Mouse (Mus musculus) ovary, postnatal 14 days (tissue): Measurements from ENCODE around the gene Dctpp1.
"Not testable (repeated sequence)": the region's sequence is repeated elsewhere in the genome, so short reads cannot be mapped to it uniquely, and the experiment has no call there.

ENCODE experiments used
- DNase-seq: peaks from one replicate; pipeline ENCODE4 v3.0.0; 2022; ENCODE audit warnings: low spot score

The Dctpp1 gene

GRCm38 (mm10) chr7:127270256-127270655, 9.7 kb upstream of the Dctpp1 start:
- DNase-seq = no peak

GRCm38 (mm10) chr7:127263526-127263925, 3.0 kb upstream of the Dctpp1 start:
- no peak for DNase-seq

GRCm38 (mm10) chr7:127262218-127262961, 1.9 kb upstream of the Dctpp1 start:
- DNase-seq = no peak

- no peak for DNase-seq
These were observed 1.2 kb downstream of the Dctpp1 start for GRCm38 (mm10) chr7:127259186-127259905.

- DNase-seq = no peak
These were observed 4.0 kb downstream of the Dctpp1 start for GRCm38 (mm10) chr7:127256518-127256917.

GRCm38 (mm10) chr7:127255965-127256364, 4.5 kb downstream of the Dctpp1 start:
- no peak for DNase-seq

- no peak for DNase-seq
These were observed 5.5 kb downstream of the Dctpp1 start for GRCm38 (mm10) chr7:127255008-127255407.

- DNase-seq = peak; percentile 85
These were observed 6.4 kb downstream of the Dctpp1 start for GRCm38 (mm10) chr7:127253821-127254769.

- DNase-seq = no peak
These were observed 7.2 kb downstream of the Dctpp1 start for GRCm38 (mm10) chr7:127253341-127253740.

- no peak for DNase-seq
These were observed 8.1 kb downstream of the Dctpp1 start for GRCm38 (mm10) chr7:127252414-127252813.

GRCm38 (mm10) chr7:127250511-127250910, 10.0 kb downstream of the Dctpp1 start:
- not testable (repeated sequence) for DNase-seq

GRCm38 (mm10) chr7:127244658-127245510, 15.6 kb downstream of the Dctpp1 start:
- DNase-seq = no peak

GRCm38 (mm10) chr7:127243870-127244657, 16.4 kb downstream of the Dctpp1 start, which contains the start of gene Zfp771:
Gene Zfp771, plus strand, starts transcription at chr7:127244274.
- peak; percentile 88 for DNase-seq

- DNase-seq = no peak
These were observed 17.1 kb downstream of the Dctpp1 start for GRCm38 (mm10) chr7:127243361-127243867.

GRCm38 (mm10) chr7:127234777-127235176, 25.7 kb downstream of the Dctpp1 start:
- no peak for DNase-seq

GRCm38 (mm10) chr7:127233765-127234164, 26.7 kb downstream of the Dctpp1 start:
- no peak for DNase-seq

- no peak for DNase-seq
These were observed 27.1 kb downstream of the Dctpp1 start for GRCm38 (mm10) chr7:127233368-127233749.

- DNase-seq = peak; percentile 73
These were observed 27.7 kb downstream of the Dctpp1 start, which contains the start of the genes Zfp553 and Sept1 for GRCm38 (mm10) chr7:127232622-127233367. Gene Zfp553, plus strand, starts transcription at chr7:127233061. Gene Sept1, minus strand, starts transcription at chr7:127233130.
